Mouse (Mus musculus): ENCODE results near the gene Rnf169.

Gene Rnf169

DNA sequence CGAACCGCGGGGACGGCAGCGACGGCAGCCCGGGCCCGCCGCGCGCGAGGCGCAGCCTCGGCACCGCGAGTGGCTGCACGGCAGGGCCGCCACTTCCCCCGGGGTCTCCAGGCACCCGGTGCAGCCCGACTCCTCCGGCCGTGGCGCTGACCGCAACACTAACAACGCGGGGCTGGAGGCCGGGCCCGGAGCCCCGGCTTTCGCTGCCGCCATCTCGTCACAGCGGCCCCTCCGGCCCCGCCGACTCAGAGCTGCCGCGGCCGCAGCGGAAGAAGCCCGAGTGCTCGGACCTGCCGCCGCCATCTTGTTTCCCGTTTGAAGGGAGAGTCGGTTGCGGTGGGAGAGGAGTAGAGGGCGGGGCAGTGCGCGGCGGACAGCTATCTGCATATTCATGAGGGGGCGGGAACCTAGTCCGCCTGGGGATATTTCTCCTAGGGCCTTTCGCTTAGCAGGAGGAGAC, at the start of gene Rnf169:
Gene Rnf169 (minus strand): TSS at position 317 of the 460 bp plus-strand sequence.
- peak; percentile 96 for DNase-seq (ENCODE audit: low spot score)

DNA sequence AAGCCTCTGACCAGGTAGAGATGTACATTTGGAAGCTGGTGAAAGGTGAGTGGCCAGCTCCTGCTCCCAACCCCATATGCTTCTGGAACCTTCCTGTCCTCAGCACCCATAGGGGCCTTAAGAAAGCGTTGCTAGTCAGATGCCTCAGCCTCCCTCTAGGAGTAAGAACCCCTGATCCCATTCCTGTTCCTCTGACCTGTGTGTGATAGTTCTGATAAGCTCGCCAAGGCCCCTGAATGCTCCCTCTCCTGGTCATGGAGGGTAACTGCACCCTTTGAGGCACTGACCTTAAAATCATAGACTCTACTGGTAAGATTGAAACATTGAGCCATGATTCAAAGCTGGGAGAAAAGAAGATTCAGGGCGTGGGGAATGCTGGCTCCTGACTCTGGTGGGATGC, 49.1 kb upstream of the Rnf169 start:
- peak; percentile 76 for DNase-seq (ENCODE audit: low spot score)

DNA sequence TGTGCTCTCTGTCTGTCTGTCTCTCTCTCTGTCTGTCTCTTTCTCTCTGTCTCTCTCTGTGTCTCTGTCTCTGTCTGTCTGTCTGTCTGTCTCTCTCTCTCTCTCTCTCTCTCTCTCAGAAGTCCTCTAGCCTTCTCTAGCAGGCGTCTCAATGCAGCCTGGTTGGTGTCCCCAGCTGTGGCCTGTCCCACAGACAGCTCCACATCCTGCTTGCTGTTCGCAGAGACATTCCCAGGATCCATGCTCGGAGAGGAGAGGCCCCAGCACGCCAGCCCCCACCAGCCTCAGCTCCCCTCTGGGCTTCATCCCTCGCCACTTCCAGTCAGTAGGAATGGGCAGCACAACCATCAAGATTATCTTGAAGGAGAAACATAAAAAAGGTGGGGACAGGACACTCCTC, 47.1 kb upstream of the Rnf169 start:
- DNase-seq (ENCODE audit: low spot score), result no peak

DNA sequence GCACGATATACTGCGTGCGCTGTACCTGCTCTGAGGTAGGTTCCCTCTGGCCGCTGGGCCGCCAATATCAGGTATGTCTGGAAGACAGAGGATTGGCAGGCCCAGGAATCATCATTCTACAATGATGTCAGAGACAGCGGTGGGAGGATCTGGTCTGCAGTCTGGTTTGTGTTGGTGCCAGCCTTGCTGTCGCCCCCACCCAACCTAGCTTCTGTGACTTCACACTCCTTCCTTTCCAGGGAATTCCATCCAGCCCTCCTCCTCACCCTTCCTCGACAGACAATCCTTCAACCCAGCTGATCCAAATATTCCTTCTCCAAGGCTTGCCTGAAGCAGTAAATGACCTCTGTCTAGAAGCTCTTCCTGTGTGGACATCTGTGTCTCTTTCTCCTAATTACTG, 36.8 kb upstream of the Rnf169 start:
- DNase-seq (ENCODE audit: low spot score), result no peak

DNA sequence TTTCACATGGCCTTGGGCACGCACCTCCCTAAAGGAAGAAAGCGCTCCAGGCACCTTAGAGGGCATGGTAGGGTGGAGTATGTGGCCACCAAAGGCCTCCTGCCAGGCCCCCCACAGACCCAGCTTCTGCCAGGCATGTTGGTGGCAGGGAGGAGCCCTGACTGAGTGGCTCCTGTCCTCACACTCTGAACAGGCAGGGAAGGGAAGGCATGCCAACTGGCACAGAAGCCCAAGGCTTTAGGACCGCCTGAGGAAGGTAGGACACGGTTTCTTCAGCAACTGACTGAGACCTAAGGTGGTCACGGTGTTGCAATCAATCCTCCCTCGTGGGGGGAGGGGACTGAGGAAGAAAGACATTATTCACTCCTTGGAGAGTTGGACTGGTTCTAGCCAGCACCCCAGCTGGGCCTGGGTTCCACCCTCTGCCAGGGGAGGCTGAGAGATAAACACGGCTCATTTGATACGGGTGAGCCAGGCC, 33.9 kb upstream of the Rnf169 start:
- no peak for DNase-seq (ENCODE audit: low spot score)

DNA sequence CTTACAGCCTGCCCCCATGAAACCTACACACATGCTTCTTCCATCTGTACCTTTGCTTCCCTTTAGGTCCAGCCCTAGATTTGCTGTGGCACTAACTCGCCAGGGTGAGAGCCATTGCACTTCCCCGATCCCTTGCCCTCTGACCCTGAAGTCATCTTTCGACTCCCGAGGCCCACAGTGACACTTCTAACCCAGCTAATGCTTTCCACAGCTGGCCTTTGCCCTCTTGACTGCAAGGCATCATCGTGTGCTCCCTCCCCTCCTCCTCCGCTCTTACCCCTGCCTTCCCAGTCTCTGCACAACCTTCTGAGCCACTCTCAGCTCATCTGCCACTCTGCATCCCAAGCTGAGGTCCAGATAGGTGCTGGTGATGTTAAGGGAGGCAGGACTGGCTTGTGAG, 32.3 kb upstream of the Rnf169 start:
- peak; percentile 77 for DNase-seq (ENCODE audit: low spot score)

DNA sequence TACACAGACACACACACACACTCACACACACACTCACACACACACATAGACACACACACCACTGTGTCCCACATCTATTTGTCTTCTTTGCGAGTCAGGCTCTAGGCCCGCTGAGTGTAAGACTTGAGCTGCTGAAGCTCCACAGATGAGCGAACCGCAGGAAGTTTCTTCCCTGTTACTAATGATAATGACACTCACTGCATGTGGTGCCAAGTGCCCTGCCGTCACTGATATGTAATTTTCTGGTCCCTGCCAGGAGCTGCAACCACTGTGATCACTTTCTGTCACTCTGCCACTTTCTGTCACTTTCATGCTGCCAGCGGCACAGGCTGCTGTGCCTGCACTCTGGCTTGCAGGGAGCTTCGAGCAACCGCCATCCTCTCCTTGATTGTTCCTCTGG, 31.8 kb upstream of the Rnf169 start:
- DNase-seq (ENCODE audit: low spot score), result no peak

DNA sequence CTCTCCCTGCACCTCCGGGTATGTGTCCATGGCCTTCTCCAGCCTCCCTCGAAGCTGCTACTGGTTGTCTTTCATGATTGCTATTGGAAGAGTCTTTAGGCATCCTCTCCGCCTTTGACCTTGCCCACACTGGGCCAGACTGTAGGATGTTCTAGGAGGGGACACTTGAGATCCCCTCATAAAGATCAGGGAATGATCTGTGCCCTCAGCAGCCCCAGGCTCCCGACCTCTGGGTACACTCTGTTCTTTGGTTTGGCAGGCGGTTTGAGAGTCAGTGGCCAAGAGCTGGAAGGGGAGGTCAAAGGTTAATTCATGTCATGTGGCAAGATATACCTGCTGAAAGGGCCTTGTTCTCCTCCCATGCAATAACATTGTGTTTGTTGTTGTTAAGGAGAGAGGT, 30.5 kb upstream of the Rnf169 start:
- DNase-seq (ENCODE audit: low spot score), result peak; percentile 62

DNA sequence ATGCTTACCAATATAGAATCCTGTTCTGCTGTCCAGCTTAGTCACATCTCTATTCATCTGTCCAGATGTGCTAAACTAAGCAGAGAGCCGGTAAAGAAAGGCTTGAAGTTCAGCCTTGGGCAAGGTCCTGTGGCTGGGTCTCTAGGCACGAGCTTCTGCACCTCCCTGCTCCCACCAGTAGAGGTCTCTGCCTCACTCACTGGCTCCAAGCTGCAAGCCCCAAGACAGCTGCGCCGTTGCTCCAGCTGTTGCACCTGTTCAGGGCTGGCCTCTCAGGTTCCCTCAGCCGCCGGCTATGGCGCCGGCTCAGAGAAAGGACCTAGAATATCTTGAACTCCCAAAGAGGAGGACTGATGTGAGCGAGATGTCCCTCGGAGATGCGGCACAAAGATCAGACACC, 29.4 kb upstream of the Rnf169 start:
- DNase-seq (ENCODE audit: low spot score), result peak; percentile 88

DNA sequence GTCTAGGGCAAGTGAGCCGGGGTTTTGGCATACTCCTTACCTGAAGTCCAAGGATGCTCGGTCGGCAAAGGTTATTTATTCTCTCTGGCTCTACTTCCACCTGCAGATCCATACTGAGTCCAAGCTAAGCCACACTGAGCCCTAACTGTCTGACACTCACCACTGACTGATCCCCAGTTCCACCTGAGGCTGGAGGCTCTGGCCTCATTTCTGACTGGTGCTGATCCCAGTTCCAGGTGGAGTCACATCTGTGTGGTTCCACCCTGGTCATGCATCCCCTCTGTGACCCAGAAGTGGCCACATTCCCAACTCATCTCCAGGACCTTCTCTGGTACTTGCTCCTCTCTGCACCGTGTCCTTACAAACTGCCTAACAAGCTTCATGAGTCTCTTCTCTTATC, 28.5 kb upstream of the Rnf169 start:
- DNase-seq (ENCODE audit: low spot score), result no peak

DNA sequence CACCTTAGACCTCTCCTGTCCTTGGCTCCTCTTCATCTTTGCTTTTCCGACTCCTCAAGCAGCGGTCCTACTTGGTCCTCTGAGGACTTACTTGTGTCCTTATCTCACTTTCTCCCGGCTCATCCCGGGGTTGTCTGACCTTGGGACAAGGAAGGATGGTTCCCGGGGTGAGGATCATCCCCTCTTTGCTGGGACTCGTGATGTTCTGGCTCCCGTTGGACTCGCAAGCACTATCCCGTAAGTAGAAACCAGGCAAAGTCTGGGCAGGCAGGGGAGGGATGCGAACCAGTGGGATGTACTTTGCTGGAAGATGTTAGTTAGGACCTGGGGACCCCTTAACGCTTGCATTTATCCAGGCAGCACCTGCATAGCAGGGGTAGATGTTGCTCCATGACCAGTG, 26.2 kb upstream of the Rnf169 start:
- peak; percentile 31 for DNase-seq (ENCODE audit: low spot score)

DNA sequence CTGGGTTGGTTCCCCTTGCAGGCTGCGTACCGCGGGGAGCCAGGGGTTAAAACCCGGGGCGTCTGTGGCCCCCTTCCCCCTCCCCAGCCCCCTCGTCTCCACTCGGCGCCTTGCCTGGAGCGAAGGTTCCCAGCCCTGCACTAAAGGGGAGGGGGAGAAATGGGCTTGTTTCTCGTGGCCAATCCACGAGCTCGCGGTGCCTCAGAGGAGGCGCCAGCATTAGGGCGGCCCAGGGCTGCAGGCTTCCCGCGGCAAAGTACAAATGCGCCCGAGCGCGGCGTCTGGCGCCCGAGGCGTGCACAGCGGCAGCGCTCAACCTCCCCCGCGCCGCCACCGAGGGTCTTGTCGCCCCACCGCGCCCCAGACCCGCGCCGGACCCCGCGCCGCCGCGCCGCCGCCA, 25.5 kb upstream of the Rnf169 start, which contains the start of gene Chrdl2:
Gene Chrdl2 (plus strand): TSS at position 383 of the 400 bp plus-strand sequence.
- DNase-seq (ENCODE audit: low spot score), result peak; percentile 66

DNA sequence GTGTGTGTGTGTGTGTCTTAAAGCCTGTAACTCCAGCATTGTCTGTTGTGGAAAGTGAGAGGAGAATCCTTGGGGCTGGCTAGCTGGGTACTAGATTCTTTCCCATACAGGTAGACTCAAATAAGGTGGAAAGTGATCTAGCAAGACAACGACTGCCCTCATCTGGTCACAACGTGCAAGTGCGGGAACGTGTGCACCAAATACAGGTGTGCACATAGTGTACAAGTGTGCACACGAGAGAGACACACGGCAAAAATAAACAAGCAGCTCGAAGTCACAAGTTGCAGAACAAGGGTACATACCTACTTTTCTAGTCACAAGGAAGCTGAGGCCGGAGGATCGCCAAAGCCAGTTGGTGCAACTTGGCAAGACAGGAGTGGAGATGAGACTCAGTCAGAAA, 23.5 kb upstream of the Rnf169 start:
- DNase-seq (ENCODE audit: low spot score), result no peak

DNA sequence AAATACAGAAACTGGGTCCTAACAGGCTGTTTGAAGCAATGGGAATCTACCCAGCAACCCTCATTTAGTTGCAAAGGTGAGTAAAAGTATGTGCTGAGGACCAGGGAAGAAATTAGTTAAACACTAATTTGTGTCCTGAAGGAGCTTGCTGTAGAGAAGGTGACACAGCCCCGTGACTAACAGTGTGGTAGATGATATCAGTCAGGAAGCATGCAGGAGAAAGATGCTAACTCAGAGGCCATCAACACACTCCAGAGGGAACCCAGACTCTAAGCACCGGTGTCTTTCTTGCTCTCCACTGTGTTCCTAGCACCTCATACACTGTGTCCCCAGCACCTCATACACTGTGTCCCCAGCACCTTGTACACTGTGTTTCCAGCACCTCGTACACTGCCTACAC, 18.4 kb upstream of the Rnf169 start:
- no peak for DNase-seq (ENCODE audit: low spot score)

DNA sequence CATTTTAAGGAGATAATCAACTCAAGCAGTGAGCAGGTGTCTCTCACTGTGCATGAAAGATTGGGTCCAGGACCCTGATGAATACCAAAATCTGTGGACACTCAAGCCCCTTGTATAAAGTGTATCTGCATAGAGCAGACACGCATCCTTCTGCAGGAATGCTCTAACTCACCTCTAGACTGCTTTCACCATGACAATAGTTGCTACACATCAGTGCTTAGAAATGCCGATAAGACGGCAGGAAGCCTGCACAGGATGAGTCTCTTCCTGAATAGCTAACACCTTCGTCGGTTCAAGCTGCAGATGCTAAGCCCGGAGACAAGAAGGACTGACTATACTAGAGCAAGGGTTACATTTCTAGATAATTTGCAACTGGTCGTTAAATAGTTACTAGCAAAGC, 14.9 kb upstream of the Rnf169 start:
- no peak for DNase-seq (ENCODE audit: low spot score)

DNA sequence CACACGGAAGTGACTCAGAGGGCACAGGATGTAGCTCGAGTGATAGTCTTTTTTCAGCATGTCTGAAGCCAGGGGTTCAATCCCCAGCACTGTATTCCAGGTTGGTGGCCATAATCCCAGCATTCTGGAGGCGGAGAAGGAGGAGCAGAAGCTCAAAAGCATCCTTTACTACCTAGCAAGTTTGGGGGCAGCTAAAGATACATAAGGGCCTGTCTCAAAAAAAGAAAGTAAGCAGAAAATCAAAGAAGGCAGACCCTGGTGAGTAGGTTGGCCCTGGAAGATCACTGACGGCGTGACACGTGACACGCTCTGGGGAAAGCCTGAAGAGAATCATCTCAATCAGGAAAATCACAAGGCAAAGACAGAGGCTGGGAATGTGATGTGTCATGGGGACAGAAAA, 12.9 kb upstream of the Rnf169 start:
- no peak for DNase-seq (ENCODE audit: low spot score)

DNA sequence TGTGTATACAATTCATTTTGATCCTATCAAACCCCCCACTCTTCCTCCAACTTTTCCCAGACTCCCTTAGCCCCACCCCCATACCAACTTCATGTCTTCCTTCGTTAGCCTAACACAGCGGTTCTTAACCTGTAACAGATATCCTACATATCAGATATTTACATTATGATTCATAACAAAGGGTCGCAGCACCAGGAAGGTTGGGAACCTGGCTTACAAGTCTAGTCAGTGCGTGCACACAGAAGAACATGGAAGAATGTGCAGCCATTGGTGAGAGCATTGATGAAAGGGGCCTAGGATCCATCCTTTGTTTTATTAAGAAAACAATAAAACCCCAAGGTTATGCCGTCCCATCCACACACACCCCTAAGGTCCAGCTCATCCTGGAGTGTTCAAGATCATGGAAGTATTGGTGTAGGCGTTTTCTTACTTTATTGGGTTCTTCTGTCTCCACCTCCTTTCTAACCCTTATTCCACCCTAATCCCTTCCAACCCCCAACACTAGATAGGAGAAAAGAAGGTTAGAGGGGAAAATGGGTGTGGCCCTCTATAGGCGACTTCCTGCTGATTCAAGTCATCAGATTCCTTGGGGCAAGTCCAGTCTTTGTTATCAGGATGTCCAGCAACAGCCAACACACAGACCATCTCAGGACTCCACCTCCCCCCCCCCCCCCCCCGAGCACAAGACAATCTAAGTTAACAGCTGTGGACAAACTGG, 10.9 kb upstream of the Rnf169 start:
- DNase-seq (ENCODE audit: low spot score), result no peak

DNA sequence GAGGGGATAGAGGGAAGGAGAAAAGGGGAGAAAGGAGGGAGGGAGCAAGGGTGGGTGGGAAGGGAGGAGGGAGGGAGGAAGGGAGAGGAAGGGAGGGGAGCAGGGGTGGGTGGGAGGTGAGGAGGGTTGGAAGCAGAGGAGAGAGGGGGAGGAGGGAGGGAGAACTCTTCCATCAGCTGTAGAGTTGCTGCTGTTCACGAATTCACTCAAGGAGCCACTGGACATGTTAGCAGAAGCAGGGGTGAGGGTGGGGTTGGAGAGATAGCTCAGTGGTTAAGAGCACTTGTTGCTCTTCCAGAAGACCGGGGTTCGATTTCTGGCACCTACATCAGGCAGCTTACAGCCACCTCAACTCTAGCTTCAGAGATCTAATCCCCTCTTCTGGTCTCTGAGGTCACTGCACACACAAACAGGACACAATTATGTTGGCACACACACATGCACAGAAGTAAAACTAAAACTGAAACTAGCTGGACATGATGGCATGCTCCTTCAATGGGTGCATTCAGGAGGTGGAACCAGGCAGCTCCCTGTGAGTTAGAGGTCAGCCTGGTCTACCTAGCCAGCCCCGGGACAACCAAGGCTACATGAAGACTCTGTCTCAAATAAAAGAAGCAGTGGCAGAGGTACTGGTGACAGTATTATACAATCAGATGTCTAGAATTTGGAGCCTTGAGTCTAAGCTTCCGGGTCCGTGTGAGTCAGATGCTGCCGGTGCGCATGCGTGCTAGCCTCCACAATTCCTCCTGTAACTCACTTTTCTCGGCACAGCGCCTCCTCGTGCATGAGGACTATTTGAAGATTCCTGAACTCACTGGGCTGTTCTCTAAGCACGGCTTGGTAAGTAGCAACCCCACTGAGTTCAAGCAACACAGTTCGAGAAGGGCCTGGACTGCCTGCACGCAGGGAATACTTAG, 9.9 kb upstream of the Rnf169 start:
- DNase-seq (ENCODE audit: low spot score), result no peak

DNA sequence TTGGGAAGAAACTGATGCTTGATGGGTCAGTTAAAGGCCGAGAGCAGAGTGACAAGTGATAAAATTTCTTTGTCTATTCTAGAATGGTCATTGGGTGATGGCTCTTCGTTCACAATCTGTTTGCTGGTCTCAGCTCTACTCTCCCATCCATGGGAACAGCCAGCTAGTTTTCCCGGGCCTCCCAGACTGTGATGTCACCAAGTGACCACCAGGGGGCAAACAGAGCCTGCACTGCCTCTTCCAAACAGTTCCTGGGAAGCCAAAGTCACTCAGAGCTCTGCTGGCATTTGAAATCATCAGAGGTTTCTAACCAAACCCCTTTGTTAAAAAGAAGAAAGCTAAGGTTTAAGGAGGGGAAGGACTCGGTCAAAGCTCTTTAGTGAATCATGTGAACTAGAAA, 8.5 kb upstream of the Rnf169 start:
- peak; percentile 90 for DNase-seq (ENCODE audit: low spot score)

DNA sequence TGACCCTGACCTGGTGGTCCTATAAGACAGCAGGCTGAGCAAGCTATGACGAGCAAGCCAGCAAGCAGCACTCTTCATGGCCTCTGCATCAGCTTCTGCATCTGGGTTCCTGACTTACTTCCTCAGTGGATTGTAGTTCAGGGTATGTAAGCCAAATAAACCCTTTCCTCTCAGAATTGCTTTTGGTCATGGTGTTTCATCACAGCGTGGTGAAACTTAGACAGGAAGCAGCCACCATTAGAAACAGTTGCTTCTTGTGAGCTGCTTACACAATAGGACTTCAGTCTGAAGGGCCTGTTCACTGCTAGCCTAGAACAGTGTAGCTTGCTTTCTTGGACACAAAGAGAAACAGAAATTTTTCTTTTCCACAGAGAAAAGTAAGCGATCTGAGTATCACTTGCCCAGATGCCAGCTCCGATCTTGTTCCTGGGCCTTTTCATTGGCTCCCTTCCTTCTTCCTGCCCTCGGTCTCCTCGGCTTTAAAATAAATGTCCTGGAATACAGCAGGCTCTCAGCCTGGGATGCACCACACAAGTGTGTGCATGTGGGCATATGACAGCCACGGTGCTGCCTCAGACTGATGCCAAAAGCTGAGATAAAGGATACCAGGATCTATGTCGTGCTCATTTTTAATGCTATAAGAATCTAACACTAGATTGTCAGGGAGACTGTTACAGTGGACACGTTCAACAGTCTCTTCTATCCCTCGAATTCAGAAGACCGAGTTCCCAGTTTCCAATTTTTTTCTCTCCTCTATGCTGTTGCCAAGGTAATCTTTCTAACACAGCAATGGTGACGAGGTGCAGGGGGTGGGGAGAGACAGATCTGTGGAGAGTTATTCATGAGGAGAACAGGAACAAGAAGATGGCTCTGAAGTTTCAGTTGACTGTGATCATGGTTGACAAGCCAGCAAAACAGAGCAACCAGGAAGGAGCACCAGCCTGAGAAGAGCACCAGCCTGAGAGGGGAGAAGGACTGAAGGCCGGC, 2.3 kb upstream of the Rnf169 start:
- no peak for DNase-seq (ENCODE audit: low spot score)

DNA sequence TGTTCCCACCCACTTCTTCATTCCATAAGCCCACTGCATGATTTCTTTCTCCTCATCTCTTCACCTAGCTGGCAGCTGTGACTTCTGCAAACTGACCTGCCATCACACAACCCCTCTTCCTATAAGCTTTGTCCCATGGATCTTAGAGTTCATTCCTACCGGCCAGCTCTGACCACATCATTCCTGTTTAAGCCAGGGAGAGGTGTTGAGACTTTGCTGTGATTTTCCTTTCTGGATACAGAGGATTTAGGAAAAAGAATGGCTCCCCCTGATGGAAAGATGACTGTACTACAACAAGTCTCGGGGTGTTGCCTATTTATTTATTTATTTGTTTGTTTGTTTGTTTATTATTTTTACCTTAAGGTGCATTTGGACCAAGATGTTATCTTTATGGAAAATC, 1.1 kb upstream of the Rnf169 start:
- peak; percentile 80 for DNase-seq (ENCODE audit: low spot score)

Data from embryo, embryonic 10.5 days (tissue).